Mouse (Mus musculus): ENCODE data around the gene Pdcd1lg2. TPM values are rescaled to one million over a fixed set of nuclear protein-coding genes. Genes with fewer than 3 reads are reported as not detected.

The Pdcd1lg2 gene
- polyA plus RNA-seq, 1 experiment: 0.19 TPM

DNA sequence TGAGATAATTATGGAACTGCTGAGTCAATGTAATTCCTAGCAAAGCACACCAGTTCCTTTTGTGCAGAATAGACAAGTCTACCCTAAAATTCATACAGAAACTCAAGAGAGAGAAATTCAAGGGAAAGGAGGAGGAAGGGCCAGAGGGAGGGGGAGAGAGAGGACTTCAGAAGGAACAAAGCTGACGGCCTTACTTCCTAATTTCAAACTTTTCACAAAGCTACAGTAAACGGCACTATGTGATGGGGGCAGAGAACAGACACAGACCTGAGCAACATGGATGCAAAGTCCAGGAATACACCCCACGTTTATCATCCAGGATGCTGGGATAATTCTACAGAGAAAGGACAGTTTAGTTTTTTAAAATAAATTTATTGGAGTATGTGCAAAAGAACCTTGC, 8.8 kb downstream of the Pdcd1lg2 start:
- Histone ChIP-seq H3K27me3 (ENCODE audit: control insufficient read depth, insufficient read depth, low read length) (no peaks in the 10 kb centered on the region), H3K27ac (ENCODE audit: control insufficient read depth, insufficient read depth, low read depth, low read length) (no peak overlapping the region), H3K4me3 (ENCODE audit: control insufficient read depth, low read depth, low read length) (no peak overlapping the region), H3K4me1 (ENCODE audit: control insufficient read depth, insufficient read depth, low read length) (peaks cover 3% of the 10 kb centered on the region; the same call in 1 of the 2 replicates), H3K36me3 (ENCODE audit: control insufficient read depth, insufficient read depth, low read length) (no peaks in the 10 kb centered on the region)
- TF ChIP-seq POLR2A (IDR thresholded peaks at IDR 0.05; ENCODE audit: control insufficient read depth, low read depth, low read length): no peak

DNA sequence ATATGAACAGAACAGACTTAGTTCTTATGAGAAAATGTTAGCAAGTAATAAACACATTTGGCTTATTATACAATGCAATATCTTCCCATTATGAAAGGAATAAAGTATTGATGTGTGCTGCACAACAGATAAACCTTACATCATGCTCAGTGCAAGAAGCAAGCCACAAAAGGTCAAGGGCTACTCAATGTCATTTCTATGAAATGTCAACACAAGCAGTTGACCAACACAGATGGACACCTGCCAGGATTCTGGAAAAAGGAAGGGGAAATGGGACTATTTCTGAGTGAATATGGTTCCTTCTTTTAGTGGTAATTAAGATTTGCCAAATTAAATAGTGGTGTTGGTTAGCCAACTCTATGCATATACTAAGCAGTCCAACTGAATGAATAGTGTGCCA, 9.2 kb downstream of the Pdcd1lg2 start:
- Histone ChIP-seq H3K27me3 (ENCODE audit: control insufficient read depth, insufficient read depth, low read length) (no peaks in the 10 kb centered on the region), H3K27ac (ENCODE audit: control insufficient read depth, insufficient read depth, low read depth, low read length) (no peak overlapping the region)
- TF ChIP-seq POLR2A (IDR thresholded peaks at IDR 0.05; ENCODE audit: control insufficient read depth, low read depth, low read length) (no peak), CTCF (IDR thresholded peaks at IDR 0.05; ENCODE audit: control insufficient read depth, insufficient read depth, insufficient replicate concordance, low read depth, low read length) (no peak)

DNA sequence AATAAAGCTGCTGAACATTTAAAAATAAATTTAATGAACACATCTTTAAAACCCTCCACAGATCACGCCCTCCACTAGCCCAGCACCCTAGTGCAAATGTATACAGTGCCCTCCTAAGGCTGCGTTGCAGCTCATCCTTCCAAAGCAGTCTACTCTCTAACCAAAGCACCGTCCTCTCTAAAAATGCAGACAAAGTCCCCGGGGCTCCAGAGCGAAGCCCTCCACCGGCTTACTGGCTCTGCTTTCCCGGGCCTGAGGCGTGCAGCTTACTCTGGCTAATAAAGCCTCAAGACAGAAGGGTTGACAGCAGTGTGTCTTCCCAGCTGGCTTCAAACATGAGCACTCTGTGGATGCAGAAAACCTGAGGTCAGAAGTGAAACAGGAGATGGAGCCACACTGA, 9.7 kb downstream of the Pdcd1lg2 start:
- H3K4me1 ChIP-seq (ENCODE audit: control insufficient read depth, insufficient read depth, low read length): peaks cover 3% of the 10 kb centered on the region; the same call in 1 of the 2 replicates
- H3K27ac ChIP-seq (ENCODE audit: control insufficient read depth, insufficient read depth, low read depth, low read length): no peak overlapping the region
- H3K36me3 ChIP-seq (ENCODE audit: control insufficient read depth, insufficient read depth, low read length): no peaks in the 10 kb centered on the region
- TF ChIP-seq POLR2A (IDR thresholded peaks at IDR 0.05; ENCODE audit: control insufficient read depth, low read depth, low read length) (no peak), CTCF (IDR thresholded peaks at IDR 0.05; ENCODE audit: control insufficient read depth, insufficient read depth, insufficient replicate concordance, low read depth, low read length) (no peak)
- no peak overlapping the region for H3K4me3 ChIP-seq (ENCODE audit: control insufficient read depth, low read depth, low read length)
- H3K27me3 ChIP-seq (ENCODE audit: control insufficient read depth, insufficient read depth, low read length): no peaks in the 10 kb centered on the region

More for the DNA sequence above, 9.2 kb downstream of the Pdcd1lg2 start:
- no peak overlapping the region for H3K4me3 ChIP-seq (ENCODE audit: control insufficient read depth, low read depth, low read length)
- H3K36me3 ChIP-seq (ENCODE audit: control insufficient read depth, insufficient read depth, low read length): no peaks in the 10 kb centered on the region
- peaks cover 3% of the 10 kb centered on the region; the same call in 1 of the 2 replicates for H3K4me1 ChIP-seq (ENCODE audit: control insufficient read depth, insufficient read depth, low read length)

DNA sequence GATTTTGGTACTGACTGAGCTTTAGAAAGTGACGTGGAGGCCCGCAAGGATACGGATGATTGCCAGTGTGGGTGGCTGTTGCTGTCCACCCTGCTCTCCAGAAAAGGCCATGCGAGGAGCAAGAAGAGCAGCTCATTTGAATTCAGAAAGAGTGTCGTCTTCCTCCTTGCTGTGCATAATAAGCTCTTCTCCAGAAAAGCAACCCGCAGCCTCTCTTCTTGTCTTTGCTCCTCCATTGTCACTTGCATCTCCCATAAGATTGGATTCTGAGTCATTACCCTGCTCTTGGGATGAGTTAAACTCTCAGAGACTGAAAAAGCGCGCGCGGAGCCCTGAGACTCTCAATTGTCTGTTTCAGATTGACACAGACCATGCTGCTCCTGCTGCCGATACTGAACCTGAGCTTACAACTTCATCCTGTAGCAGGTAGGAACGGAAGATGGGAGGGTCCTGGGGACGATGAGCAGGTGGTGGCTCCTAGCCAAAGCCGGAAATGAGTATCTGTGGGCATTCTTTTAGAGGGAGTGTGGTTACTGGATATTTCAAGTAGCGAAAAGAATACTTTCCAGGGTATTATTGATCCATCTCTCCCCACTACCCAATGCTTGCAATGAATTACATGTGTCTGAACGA, 11.4 kb downstream of the Pdcd1lg2 start:
- no peak overlapping the region for H3K4me3 ChIP-seq (ENCODE audit: control insufficient read depth, low read depth, low read length)
- peaks cover 3% of the 10 kb centered on the region; the same call in 1 of the 2 replicates for H3K4me1 ChIP-seq (ENCODE audit: control insufficient read depth, insufficient read depth, low read length)
- H3K36me3 ChIP-seq (ENCODE audit: control insufficient read depth, insufficient read depth, low read length): no peaks in the 10 kb centered on the region
- no peak overlapping the region for H3K27ac ChIP-seq (ENCODE audit: control insufficient read depth, insufficient read depth, low read depth, low read length)
- TF ChIP-seq CTCF (IDR thresholded peaks at IDR 0.05; ENCODE audit: control insufficient read depth, insufficient read depth, insufficient replicate concordance, low read depth, low read length) (no peak), POLR2A (IDR thresholded peaks at IDR 0.05; ENCODE audit: control insufficient read depth, low read depth, low read length) (no peak)
- H3K27me3 ChIP-seq (ENCODE audit: control insufficient read depth, insufficient read depth, low read length): no peaks in the 10 kb centered on the region

DNA sequence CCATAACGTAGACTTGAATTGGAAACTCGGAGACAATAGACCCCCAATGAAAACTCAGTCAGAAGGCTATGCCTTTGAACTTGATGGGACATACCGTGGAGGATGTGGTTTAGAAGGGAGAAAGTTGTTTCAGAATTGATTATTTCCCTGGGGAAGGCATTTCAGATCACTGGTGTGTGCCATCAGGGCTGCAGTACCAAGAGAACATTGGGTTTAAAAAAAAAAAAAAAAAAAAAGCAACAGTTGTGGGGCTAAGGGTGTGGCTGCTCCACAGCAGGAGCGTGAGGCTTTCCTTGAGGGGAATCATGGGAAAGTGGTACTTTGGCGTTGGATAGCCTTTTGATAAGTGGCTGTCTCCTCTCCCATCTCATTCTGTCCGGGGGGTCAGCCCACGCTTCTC, 12.1 kb downstream of the Pdcd1lg2 start:
- no peak overlapping the region for H3K4me3 ChIP-seq (ENCODE audit: control insufficient read depth, low read depth, low read length)

DNA sequence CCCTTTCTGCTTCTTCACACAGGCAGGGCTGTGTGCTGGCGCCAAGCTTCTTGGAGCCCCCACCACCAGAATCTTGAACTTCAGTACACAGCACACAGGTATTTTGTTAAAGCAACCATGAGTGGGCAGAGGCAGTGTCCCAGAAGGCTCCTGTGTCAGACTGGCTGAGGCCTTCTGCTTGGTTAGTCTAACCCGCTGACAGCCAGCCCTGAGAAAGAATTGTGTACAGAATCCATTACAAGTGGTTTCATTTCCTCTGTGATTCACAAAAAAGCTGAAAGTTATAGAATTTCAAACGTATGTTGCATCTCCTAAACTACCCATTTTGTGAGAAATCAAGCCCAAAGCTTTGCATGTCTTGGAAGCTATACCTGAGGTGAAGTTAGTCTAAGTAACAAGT, 19.8 kb downstream of the Pdcd1lg2 start:
- H3K4me1 ChIP-seq (ENCODE audit: control insufficient read depth, insufficient read depth, low read length): no peaks in the 10 kb centered on the region
- no peak overlapping the region for H3K27ac ChIP-seq (ENCODE audit: control insufficient read depth, insufficient read depth, low read depth, low read length)
- TF ChIP-seq CTCF (IDR thresholded peaks at IDR 0.05; ENCODE audit: control insufficient read depth, insufficient read depth, insufficient replicate concordance, low read depth, low read length): no peak
- no peak for TF ChIP-seq POLR2A (IDR thresholded peaks at IDR 0.05; ENCODE audit: control insufficient read depth, low read depth, low read length)
- H3K27me3 ChIP-seq (ENCODE audit: control insufficient read depth, insufficient read depth, low read length): no peaks in the 10 kb centered on the region
- H3K4me3 ChIP-seq (ENCODE audit: control insufficient read depth, low read depth, low read length): no peak overlapping the region
- H3K36me3 ChIP-seq (ENCODE audit: control insufficient read depth, insufficient read depth, low read length): no peaks in the 10 kb centered on the region

More for the DNA sequence above, 12.1 kb downstream of the Pdcd1lg2 start:
- H3K36me3 ChIP-seq (ENCODE audit: control insufficient read depth, insufficient read depth, low read length): no peaks in the 10 kb centered on the region
- no peak overlapping the region for H3K27ac ChIP-seq (ENCODE audit: control insufficient read depth, insufficient read depth, low read depth, low read length)
- no peak for TF ChIP-seq CTCF (IDR thresholded peaks at IDR 0.05; ENCODE audit: control insufficient read depth, insufficient read depth, insufficient replicate concordance, low read depth, low read length)
- TF ChIP-seq POLR2A (IDR thresholded peaks at IDR 0.05; ENCODE audit: control insufficient read depth, low read depth, low read length): no peak
- peaks cover 3% of the 10 kb centered on the region; the same call in 1 of the 2 replicates for H3K4me1 ChIP-seq (ENCODE audit: control insufficient read depth, insufficient read depth, low read length)
- H3K27me3 ChIP-seq (ENCODE audit: control insufficient read depth, insufficient read depth, low read length): no peaks in the 10 kb centered on the region

DNA sequence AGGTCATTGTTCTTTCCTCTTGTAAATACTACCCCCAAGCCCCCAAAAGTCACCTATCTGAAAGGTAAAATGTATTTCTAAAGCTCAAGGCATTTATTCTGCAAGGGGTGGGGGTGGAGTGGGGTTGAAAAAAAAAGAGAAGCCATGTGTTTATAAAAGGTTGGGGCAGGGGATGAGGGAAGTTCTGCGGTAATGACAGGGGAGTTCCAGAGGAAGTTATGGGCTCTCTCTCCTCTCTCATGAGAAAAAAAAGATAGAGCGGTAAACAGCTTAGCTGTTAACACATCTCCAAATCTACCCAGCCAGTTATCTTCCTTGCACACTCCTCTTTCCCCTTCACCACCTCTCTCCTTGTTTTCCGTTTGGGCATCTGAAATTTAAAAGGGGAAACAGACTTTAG, 20.2 kb downstream of the Pdcd1lg2 start:
- Histone ChIP-seq H3K4me3 (ENCODE audit: control insufficient read depth, low read depth, low read length) (no peak overlapping the region), H3K27ac (ENCODE audit: control insufficient read depth, insufficient read depth, low read depth, low read length) (no peak overlapping the region), H3K36me3 (ENCODE audit: control insufficient read depth, insufficient read depth, low read length) (no peaks in the 10 kb centered on the region), H3K4me1 (ENCODE audit: control insufficient read depth, insufficient read depth, low read length) (no peaks in the 10 kb centered on the region), H3K27me3 (ENCODE audit: control insufficient read depth, insufficient read depth, low read length) (no peaks in the 10 kb centered on the region)
- TF ChIP-seq POLR2A (IDR thresholded peaks at IDR 0.05; ENCODE audit: control insufficient read depth, low read depth, low read length): no peak
- TF ChIP-seq CTCF (IDR thresholded peaks at IDR 0.05; ENCODE audit: control insufficient read depth, insufficient read depth, insufficient replicate concordance, low read depth, low read length): no peak

Data from testis, adult 2 months (tissue).